Mouse (Mus musculus) midbrain, embryonic 15.5 days (tissue): ENCODE measurements at regions not wholly inside any gene's neighbourhood (a gene's known extent, or its start where the extent isn't known, plus 50 kb on each side); places are given as distances from the start of the nearest gene placed in this dataset.
A peak's percentile ranks its signal among the peaks of the same experiment; 100 is the strongest.

Experiments used
- ATAC-seq: fragments of 200-750 bp; cut with Nextera tagmentation; replicated peaks from 2 replicates; pipeline ENCODE4 v1.8.0; 2017; ENCODE audit warnings: moderate TSS enrichment
- H3K27ac ChIP-seq: fragments of 300-500 bp; sonication (generic); 2 replicates; pipeline ENCODE4 v1.5.1; 2015; ENCODE audit warnings: mild to moderate bottlenecking, inconsistent platforms
- H3K27me3 ChIP-seq: fragments of 300-500 bp; sonication (generic); replicated peaks from 2 replicates; pipeline ENCODE4 v1.6.1; 2015; ENCODE audit warnings: inconsistent platforms
- H3K36me3 ChIP-seq: fragments of 300-500 bp; sonication (generic); replicated peaks from 2 replicates; pipeline ENCODE4 v1.6.1; 2015; ENCODE audit warnings: inconsistent platforms
- H3K4me1 ChIP-seq: fragments of 300-500 bp; sonication (generic); 2 replicates; pipeline ENCODE4 v1.6.1; 2015; ENCODE audit warnings: inconsistent platforms
- H3K4me2 ChIP-seq: fragments of 300-500 bp; sonication (generic); 2 replicates; pipeline ENCODE4 v1.6.1; 2015; ENCODE audit warnings: inconsistent platforms, mild to moderate bottlenecking, moderate library complexity
- H3K4me3 ChIP-seq: fragments of 300-500 bp; sonication (generic); 2 replicates; pipeline ENCODE4 v1.5.1; 2015; ENCODE audit warnings: mild to moderate bottlenecking, inconsistent platforms
- H3K9ac ChIP-seq: fragments of 300-500 bp; sonication (generic); 2 replicates; pipeline ENCODE4 v1.6.1; 2015; ENCODE audit warnings: mild to moderate bottlenecking, inconsistent platforms
- H3K9me3 ChIP-seq: fragments of 300-500 bp; sonication (generic); 2 replicates; pipeline ENCODE4 v1.6.1; 2016; ENCODE audit warnings: inconsistent platforms
- WGBS: fragments of 180-500 bp; shearing (Covaris S2); methylation state at CpG from one replicate; pipeline ENCODE4 v1.1.7; 2015; ENCODE audit warnings: mixed read lengths; 5-methylcytosine and 5-hydroxymethylcytosine counted together

GRCm38 (mm10) chr4:80691774-80692485 lies 142.0 kb upstream of the Tyrp1 start:
- Histone ChIP-seq H3K4me3 (no peak overlapping the region), H3K27ac (no peak overlapping the region), H3K9ac (no peak overlapping the region), H3K9me3 (no peaks in the 10 kb centered on the region), H3K36me3 (no peaks in the 10 kb centered on the region), H3K4me1 (no peaks in the 10 kb centered on the region), H3K27me3 (no peaks in the 10 kb centered on the region), H3K4me2 (no peak overlapping the region)
- 91% methylated on average over 3 of the region's 3 CpGs for WGBS
- no peak for ATAC-seq

GRCm38 (mm10) chr4:80712698-80713097 lies 121.2 kb upstream of the Tyrp1 start:
- H3K27me3 ChIP-seq, result no peaks in the 10 kb centered on the region
- WGBS, result 91% methylated on average over 2 of the region's 2 CpGs
- no peak overlapping the region for H3K27ac ChIP-seq
- no peak overlapping the region for H3K4me2 ChIP-seq
- H3K9ac ChIP-seq, result no peak overlapping the region
- no peak overlapping the region for H3K4me3 ChIP-seq
- no peak for ATAC-seq
- no peaks in the 10 kb centered on the region for H3K9me3 ChIP-seq
- no peaks in the 10 kb centered on the region for H3K4me1 ChIP-seq
- no peaks in the 10 kb centered on the region for H3K36me3 ChIP-seq

GRCm38 (mm10) chr4:80744975-80745734 lies 88.8 kb upstream of the Tyrp1 start:
- Histone ChIP-seq H3K36me3 (no peaks in the 10 kb centered on the region), H3K4me3 (no peak overlapping the region), H3K9me3 (no peaks in the 10 kb centered on the region), H3K4me1 (peaks cover 4% of the 10 kb centered on the region; the same call in 1 of the 2 replicates), H3K4me2 (no peak overlapping the region), H3K9ac (no peak overlapping the region), H3K27ac (no peak overlapping the region), H3K27me3 (no peaks in the 10 kb centered on the region)
- 14% methylated on average over 1 of the region's 1 CpGs for WGBS
- ATAC-seq, result peak; percentile 66

- no peak overlapping the region for H3K4me2 ChIP-seq
- no peaks in the 10 kb centered on the region for H3K36me3 ChIP-seq
- H3K4me1 ChIP-seq, result no peaks in the 10 kb centered on the region
- H3K4me3 ChIP-seq, result no peak overlapping the region
- H3K27ac ChIP-seq, result no peak overlapping the region
- no peak for ATAC-seq
- no peaks in the 10 kb centered on the region for H3K27me3 ChIP-seq
- WGBS, result 82% methylated on average over 6 of the region's 6 CpGs
- H3K9me3 ChIP-seq, result no peaks in the 10 kb centered on the region
- H3K9ac ChIP-seq, result no peak overlapping the region
Measured at GRCm38 (mm10) chr4:80752259-80752658, 81.7 kb upstream of the Tyrp1 start.

GRCm38 (mm10) chr4:80756114-80756513 lies 77.8 kb upstream of the Tyrp1 start:
- no peak overlapping the region for H3K27ac ChIP-seq
- H3K4me2 ChIP-seq, result no peak overlapping the region
- H3K4me1 ChIP-seq, result no peaks in the 10 kb centered on the region
- no peaks in the 10 kb centered on the region for H3K27me3 ChIP-seq
- no peak overlapping the region for H3K4me3 ChIP-seq
- H3K36me3 ChIP-seq, result no peaks in the 10 kb centered on the region
- WGBS, result 86% methylated on average over 2 of the region's 2 CpGs
- H3K9me3 ChIP-seq, result no peaks in the 10 kb centered on the region
- ATAC-seq, result no peak
- H3K9ac ChIP-seq, result no peak overlapping the region

- WGBS, result 90% methylated on average over 3 of the region's 3 CpGs
- Histone ChIP-seq H3K9ac (no peak overlapping the region), H3K36me3 (no peaks in the 10 kb centered on the region), H3K9me3 (no peaks in the 10 kb centered on the region), H3K27ac (no peak overlapping the region), H3K4me3 (no peak overlapping the region), H3K4me1 (no peaks in the 10 kb centered on the region), H3K27me3 (no peaks in the 10 kb centered on the region), H3K4me2 (no peak overlapping the region)
- no peak for ATAC-seq
Measured at GRCm38 (mm10) chr4:80764024-80764423, 69.9 kb upstream of the Tyrp1 start.

GRCm38 (mm10) chr4:80765781-80766180 lies 68.1 kb upstream of the Tyrp1 start:
- no peaks in the 10 kb centered on the region for H3K27me3 ChIP-seq
- 44% methylated on average over 4 of the region's 4 CpGs for WGBS
- no peak overlapping the region for H3K4me3 ChIP-seq
- no peak overlapping the region for H3K4me2 ChIP-seq
- H3K9me3 ChIP-seq, result no peaks in the 10 kb centered on the region
- H3K27ac ChIP-seq, result no peak overlapping the region
- H3K36me3 ChIP-seq, result no peaks in the 10 kb centered on the region
- no peak overlapping the region for H3K9ac ChIP-seq
- ATAC-seq, result no peak; the same call in none of the 2 replicates
- no peaks in the 10 kb centered on the region for H3K4me1 ChIP-seq

GRCm38 (mm10) chr4:80767447-80767846 lies 66.5 kb upstream of the Tyrp1 start:
- Histone ChIP-seq H3K36me3 (no peaks in the 10 kb centered on the region), H3K9me3 (no peaks in the 10 kb centered on the region), H3K9ac (no peak overlapping the region), H3K4me2 (no peak overlapping the region), H3K27me3 (no peaks in the 10 kb centered on the region), H3K4me3 (no peak overlapping the region), H3K27ac (no peak overlapping the region), H3K4me1 (no peaks in the 10 kb centered on the region)
- ATAC-seq, result no peak
- WGBS, result 76% methylated on average over 5 of the region's 5 CpGs
